Mouse (Mus musculus) ZHBTc4 (cell line): ENCODE measurements around the gene Depdc1b.

Experiments
- DNase-seq: peaks from one replicate; pipeline ENCODE4 v3.0.0-alpha.2; 2011; ENCODE audit warnings: low read depth, low spot score

Gene Depdc1b

DNA sequence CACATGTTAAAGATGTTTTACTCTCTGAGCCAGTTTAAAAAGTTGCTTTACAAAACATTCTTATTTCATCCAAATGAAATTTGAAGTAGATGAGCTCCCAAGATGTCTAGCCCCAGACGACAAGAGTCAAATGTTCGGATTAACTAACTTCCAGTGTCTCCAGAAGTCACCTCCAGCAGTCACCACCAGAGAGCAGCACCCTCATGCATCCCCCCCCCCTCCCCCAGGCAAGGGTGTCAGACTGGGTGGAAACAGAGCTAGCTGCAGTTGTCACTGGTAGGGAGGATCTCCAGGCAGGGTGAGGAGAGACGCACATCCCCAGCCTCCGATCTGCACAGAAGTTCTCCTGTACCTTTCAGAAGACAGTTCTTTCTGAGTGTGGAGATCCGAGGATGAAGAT is 37.6 kb downstream of the Depdc1b start:
- peak; percentile 39 for DNase-seq

DNA sequence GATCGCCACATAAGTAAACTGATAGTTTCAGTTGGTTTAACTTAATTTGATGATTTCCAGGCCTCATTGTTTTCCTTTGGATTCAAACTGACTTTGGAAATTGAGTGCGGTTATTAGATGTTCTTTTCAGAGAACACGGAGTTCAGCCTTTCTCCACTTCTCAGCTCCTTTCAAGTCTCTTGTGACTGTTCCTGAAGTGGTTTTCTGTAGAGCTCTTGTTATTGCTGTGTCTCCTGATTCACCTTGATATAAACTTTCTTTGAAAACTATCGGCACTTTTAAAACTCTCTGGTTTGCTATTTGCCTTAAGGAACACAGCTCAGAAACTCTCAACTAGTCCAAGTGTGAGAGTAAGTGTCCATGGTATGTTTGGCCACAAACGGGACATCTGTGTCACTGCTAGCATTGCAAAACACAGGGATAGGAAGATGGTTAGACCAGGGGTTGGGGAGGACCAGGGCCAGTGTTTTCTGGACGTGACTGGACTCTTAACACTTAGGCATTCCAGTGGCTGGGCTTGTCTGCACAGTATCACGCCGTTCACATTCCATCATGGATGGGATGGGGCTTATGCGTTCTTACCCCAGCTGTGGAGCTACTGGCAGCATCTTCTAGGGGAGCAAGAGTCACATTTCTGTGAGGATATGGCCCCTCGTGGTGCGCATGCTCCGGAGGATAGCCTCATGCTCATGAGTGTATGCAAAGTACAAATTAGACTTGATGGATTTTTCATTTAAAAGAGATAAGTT is 38.8 kb downstream of the Depdc1b start:
- DNase-seq = no peak

DNA sequence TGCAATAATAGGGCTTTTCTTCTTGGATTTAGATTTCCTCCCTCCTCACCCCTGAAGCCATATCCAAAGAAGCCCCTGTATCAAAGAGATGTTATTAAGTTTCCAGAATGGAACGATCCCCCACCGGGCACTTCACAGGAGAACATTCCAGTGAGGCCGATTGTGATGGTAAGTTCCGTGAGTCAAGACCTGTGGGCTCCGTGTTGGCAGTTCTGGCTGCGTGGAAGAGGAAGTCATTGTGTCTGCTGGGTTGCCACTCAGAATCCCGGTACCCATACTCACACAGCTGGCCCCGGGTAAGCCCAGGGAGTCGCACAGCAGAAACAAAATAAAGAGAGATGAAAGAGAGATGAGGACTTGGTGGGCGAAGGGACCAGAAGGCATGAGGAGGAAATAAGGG is 41.2 kb downstream of the Depdc1b start:
- no peak for DNase-seq

DNA sequence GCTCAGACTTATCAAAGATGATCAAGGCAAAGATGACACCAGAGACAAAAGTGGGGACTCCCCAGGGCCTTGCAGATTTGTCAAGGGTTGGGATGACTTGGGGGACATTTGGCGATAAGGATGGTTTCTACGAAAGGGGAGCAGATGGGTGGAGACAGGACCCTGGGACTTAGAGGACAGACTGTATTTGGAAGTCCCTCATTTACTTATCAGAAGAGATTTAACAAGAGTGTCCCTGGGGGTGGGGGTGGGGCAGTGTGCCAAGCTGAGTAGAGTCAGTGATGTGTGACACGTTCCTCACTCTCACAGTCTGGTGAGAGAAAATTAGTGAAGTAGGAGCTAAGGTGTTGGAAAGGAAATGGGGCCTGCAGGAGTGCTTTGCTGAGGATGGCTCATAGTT is 42.1 kb downstream of the Depdc1b start:
- no peak for DNase-seq

DNA sequence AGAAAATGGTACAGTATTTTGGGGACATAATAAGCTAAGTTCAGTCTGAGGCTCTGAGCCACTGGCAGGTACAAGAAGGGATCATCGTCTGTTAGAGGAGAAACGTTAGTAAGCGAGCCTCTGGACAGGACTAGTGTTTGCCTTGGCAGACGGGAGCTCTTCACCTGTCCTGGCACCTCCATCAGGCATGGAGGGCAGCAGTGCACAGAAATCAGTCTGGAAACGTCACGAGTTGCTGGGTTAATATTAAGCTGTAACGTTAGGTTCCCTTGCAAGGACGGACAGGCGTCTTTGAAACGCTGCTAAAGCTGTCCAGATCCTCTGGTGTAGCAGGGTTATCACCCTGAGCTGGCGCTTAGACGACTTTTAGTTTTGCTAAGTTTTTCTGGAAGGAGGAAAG is 51.4 kb downstream of the Depdc1b start:
- no peak for DNase-seq

DNA sequence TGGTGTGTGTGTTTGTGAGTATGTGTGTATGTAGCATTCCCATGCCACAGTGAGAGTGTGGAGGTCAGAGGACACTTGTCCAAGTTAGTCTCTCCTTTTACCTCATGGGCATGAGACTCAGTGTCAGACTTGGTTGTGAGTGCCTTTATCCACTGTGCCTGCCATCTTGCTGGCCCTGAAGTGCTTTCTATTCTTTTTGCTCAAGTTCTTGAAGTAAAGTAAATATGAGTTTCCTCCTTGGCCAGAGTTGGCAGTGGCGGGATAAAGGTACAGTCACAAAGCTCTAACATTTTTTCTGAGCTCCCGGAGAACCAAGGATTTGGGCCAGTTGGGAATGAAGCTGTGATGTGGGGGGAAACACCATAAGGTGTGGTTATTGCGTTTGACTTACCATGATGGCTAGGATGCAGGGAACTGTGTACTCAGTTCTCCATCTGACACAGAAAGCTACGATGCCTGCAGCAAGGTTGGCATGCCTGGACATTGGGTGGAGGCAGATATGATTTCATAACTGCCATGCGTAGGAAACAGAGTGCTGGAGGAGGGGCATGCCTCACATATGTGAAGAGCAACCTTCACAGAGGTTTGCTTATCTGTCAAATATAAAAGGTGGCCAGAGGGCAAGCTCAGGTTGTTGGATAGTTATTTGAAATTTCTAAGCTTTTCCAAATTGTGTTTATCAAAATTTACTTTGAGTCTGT is 54.3 kb downstream of the Depdc1b start:
- no peak for DNase-seq

DNA sequence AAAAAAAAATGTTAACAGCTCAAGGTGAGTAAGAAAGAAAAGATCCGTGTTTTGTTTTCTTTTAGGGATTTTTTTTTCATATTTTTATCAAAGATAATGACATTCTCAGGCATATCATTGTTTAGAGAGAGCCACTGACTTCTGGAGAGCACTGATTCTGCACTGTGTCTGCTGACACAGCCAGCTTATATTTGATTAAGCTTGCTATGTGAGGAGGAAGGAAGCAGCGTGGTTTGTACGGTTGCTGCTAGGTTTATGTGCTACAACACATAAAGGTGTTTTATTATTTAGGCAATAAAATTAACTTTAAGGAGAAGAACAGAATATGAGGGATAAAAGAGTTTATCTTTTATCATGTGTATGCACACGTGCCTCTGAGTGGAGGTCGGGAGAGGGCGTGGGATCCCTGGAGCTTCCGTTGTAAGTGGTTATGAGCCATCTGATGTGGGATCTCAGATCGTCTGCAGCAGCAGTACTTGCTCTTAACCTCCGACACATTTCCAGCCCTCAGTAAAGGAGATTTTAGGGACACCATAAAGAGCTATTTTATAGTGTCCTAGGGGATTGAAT is 55.3 kb downstream of the Depdc1b start:
- no peak for DNase-seq

DNA sequence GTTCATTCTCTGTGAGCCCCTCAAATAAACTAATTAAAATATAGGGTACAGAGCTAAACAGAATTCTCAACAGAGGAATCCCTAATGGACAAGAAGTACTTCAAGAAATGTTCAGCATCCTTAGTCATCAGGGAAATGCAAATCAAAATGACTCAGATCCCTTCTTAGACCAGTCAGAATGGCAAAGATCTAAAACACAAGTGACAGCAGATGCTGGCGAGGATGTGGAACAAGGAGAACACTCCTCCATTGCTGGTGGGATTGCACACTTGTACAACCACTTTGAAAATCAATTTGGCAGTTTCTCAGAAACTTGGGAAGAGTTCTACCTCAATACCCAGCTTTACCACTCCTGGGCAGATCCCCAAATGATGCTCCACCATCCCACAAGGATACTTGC is 57.1 kb downstream of the Depdc1b start:
- no peak for DNase-seq

DNA sequence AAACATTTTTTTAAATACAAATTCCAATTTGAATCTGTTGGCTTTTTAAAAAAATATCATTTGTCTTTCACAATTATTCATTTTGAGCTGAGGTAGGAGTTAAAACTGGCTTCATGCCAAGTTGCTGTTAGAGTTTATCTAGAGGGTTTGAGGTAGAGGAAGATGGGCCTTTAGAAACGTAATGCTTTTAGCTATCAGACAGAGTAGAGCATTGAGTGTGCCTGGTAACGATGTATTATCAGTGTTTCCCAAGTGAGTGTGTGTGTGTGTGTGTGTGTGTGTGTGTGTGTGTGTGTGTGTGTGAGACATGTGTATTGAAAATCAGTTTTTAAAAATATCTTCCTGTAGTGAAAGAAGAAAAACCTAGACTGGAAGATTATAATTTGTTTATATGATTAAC is 60.5 kb downstream of the Depdc1b start:
- DNase-seq = no peak

DNA sequence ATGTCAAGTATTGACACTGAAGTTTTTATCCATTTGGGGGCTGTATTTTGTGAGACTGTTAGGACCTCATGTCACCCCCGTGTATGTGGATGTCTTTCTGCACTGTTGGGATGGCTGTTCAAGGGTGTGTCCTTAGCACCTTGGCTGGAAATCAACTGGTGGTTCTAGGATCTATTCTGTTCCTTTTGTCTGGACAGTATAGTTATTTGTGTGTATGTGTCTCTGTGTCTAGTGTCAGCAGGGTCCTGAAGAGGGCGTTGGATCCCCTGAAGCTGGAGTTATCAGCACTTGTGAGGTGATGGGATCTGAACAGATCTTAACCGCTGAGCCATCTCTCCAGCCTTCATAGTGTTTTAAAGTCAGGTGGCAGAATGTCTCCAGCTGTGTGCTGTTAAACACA is 65.0 kb downstream of the Depdc1b start:
- no peak for DNase-seq

DNA sequence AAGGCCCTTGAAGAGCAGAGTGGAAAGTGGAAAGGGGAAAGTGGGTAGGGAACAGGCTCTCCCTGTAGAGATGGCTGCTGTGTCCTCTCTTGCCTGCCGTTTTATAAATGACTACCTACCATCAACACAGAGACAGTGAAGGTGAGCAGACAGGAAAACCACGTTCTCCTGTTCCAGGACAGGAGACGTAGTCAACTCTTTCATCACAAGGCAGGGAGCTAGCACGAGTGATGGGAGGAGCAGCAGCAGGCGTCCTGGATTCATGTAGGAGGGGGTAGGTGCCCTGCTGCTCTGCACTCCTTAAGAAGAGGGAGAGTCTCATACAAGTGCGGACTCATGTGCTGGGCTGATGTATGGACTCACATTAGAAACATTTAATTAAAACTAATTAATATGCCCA is 66.9 kb downstream of the Depdc1b start:
- DNase-seq = no peak

DNA sequence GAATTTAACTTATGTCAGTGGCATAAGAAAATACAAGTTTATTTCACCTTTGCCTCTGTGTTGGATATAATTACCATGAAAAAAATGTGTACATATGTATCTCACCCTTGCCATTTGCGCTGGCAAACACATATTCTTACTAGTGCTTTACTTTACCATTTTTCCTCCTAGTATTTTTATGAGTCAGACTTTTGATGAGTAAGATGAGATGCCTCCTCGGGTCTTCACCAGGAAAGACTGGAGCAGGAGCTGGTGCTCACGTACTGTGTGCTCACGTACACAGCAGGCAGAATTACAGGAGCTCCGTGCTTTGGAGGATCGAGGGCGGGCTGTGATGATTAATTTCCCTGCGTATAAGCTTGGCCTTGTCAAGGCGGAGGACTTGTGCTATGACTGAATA is 69.9 kb downstream of the Depdc1b start:
- no peak for DNase-seq

DNA sequence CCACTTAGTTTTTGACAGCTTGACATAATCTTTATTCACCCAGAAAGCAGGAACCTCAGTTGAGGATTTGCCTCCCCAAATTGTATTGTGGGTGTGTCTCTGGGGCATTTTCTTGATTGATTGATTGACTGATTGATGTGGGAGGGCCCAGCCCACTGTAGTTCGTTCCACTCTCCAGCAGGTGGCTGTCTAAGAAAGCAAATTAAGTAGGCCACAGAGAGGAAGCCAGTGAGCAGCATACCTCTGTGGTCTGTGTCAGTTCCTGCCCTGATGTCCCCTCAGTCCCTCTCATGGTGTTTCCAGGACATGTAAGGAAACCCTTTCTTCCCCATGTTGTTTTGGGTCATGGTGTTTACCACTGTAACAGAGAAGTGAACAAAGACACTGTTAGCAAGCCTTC is 74.4 kb downstream of the Depdc1b start:
- DNase-seq = peak; percentile 85

DNA sequence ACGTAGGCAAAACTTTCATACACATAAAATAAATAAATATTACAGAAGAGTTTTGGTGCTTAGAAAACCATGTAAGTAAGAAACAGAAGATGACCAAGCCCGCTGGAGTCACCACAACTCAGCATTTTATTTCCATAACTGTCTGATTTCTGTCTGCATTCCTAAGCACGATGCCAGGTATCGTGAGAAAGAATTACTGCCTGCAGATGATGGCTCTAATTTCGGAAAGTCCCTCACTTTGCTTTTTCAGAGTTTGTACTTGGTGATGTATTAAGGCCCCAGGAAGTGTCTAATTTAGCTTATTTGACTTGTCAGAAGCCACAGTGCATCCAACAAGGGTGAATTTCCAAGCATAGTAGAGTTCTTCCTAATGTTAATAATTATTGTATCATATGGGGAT is 87.1 kb downstream of the Depdc1b start:
- no peak for DNase-seq

DNA sequence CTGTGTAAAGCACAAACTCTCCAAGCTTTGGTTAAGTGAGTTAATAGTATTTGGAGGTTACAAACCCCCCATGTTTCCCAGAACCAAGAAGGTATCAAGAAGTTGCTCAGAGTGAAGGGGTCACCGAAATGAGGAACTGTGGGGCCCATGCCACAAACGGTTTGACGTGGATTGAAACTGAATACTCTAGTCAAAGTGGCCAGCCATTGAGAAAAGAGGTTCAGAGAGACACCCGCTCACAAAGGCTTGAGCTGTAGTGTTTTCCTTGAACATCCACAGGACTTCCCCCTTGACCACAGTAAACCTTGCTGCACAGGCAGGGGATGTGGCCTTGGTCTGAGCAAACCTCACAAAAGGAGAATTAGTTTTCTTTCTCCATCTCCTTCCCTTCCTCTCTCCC is 88.2 kb downstream of the Depdc1b start:
- no peak for DNase-seq

DNA sequence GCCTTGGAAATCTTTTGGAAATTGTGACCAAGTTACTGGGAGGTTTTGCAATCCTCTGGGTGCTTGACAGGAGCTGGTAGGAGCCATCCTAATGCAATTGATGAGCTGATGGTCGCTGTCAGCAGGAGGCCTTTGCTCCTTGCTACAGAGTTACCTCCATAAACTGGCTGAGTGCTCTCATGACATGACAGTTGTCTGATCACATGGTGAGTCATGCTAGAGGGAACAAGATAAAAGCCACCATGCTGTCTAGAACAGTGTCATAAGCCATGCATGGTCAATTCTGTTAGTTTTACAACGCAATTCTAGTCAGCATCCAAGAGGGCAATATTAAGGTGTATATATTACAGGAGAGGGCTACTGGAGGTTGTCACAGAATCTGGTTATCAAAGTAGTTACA is 99.3 kb downstream of the Depdc1b start:
- DNase-seq = no peak

DNA sequence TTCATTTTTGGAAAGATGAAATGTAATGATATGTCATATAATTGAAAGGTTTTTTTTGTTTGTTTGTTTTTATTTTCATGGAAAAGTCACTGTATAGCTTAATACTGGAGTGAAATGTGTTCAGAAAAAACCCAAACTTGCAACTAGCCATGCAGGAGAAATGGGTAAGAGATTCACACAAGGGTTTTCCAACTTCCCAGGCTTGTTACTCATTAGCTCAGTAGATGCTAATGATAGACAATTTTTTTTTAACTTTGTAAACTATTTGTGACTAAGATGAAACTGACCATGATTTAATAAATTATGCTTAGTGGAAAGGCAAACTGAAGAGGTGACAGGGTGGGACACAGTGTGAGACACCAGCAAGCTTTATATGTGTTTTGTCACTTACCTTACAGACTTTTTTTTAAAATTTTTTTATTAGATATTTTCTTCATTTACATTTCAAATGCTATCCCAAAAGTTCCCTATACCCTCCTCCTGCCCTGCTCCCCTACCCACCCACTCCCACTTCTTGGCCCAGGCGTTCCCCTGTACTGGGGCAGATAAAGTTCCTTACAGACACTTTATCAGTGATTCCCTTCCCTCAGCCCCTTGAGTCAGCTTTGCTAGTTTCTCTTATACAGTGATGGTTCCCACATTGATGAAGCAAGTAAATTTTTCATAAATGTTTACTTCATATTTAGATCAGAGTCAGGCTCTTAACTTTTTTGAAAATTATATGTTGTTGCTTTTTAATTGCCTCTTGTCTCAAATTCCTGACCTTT is 102.8 kb downstream of the Depdc1b start:
- DNase-seq = no peak

DNA sequence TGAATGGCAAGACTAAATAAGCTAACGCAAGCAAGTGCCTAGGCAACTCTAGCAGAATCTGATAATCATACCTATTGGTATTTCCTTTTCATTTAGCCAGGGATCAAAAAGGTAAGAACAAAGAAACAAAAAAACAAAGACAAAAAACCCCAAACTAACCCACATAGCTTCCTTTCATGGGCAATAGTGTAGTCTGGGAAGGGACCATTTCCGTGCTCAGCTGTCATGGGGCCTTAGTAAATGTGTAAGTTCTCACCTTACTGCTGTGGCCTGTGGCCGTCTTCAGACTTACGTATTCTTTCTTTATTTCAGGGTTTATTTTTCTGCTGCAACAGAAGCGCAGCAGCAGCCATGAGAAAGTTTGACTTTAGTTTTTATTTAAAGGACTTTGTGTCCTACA is 110.2 kb downstream of the Depdc1b start:
- no peak for DNase-seq

DNA sequence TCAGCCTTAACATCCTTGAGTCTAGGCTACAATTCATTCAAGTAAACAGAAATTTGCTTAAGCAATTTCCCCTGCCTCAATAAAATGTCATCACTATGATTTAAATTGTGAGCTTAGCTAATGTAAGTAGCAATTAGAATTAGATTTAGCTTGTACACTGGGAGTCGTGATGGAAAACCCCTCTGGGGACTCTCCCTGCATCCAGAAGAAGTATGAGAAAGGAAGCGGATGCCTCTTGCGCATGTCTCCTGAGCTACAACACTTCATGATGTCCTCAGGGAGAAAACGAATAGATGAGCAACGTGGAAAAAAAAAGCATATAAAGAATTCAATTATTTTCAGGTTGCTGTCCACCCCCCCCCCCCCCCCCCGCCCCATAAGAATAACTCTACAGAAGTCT is 112.7 kb downstream of the Depdc1b start:
- DNase-seq = no peak

DNA sequence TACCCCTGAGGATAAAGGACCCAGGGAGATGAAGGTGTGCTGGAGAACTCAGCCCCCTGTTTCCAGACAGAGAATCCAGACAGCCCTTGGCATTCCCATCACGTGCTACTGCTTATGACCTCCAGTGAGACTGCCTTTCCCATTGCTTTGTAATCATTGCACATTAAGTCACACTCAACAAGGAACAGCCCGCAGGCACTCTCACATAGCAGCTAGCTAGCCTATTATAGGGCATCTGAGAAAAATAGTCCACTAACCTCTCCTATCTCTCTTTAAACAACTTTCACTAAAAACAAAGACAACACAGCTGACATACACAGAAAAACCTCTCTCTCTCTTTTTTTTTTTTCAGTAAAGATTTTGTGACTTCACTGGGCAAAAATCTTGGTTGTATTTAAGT is 113.5 kb downstream of the Depdc1b start:
- DNase-seq = no peak

DNA sequence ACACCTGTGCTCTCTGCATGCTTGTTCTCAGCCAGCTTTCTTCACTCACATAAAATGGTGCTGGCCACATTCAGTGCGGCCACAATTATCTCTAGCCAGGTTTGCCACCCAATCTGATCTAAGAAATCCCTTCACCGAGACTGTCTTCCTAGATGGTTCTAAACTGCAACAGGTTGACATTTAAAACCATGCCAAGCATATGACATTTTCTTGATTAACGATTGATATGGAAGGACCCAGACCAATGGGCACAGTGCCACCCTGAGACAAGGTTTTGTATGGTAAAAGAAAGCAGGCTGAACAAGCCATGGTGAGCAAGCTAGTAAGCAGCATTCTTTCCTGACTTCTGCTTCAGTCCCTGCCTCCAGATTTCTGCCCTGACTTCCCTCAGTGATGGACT is 115.6 kb downstream of the Depdc1b start:
- DNase-seq = no peak

DNA sequence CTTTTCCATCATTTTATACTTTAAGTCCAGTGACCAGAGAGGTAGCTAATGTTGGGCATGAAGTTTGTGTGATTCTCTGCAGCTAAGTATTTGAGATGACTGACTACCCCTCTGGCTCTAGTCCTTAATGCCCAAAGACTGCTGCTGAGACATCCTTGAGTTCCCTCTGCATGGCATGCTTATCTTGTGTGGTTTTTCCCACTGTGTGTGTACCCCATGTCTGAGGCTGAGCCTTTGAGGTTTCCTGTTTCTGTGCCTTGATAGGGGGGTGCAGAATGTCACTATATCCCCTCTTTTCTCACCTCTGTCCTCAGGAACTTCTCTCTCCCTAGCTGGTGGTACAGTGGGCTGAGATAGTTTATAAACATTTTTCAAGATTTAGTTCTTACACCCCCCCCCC is 119.6 kb downstream of the Depdc1b start:
- DNase-seq = no peak
